Mouse (Mus musculus): ENCODE data around the gene Cdc42ep3. TPM values are rescaled to one million over a fixed set of nuclear protein-coding genes. Genes with fewer than 3 reads are reported as not detected.

Gene Cdc42ep3
- total and polyA plus RNA-seq, 2 experiments from 2014 or later, result 22.3 to 34.9 TPM

DNA sequence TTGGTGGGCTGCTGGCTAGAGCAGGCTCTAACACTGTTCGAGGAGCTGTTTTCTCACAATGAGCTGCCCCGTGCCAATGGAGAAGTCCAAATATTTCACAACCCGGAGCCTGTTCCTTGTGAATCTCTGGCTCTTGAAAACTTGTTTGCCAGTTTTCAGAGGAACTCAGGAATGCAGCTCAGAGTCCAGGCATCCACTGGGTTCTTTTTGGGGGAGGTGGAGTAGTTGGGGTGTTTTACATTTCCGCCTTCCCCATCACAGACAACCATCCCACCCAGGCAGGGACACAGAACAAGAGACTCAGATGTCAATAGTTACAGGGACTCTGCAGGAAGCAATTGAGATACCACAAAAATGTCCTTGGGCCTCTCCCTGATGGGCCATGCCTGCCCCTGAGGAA lies 59.0 kb downstream of the Cdc42ep3 start:
- Histone ChIP-seq H3K9ac (replicated peaks; ENCODE audit: low read length) (no peak overlapping the region), H3K4me3 (ENCODE audit: low read length) (no peak overlapping the region), H3K4me1 (ENCODE audit: insufficient read depth, low read length) (no peaks in the 10 kb centered on the region), H3K27me3 (ENCODE audit: insufficient read depth, low read length) (no peaks in the 10 kb centered on the region), H3K4me2 (ENCODE audit: low read depth, low read length) (no peak overlapping the region), H3K9me3 (ENCODE audit: low read length) (no peaks in the 10 kb centered on the region), H3K27ac (no peak overlapping the region), H3K36me3 (ENCODE audit: insufficient read depth, low read length) (no peaks in the 10 kb centered on the region)
- no peak for ATAC-seq
- no peak for TF ChIP-seq CTCF (IDR thresholded peaks at IDR 0.05; ENCODE audit: low read depth)
- no peak for DNase-seq (ENCODE audit: low spot score)
- WGBS, result 61% methylated on average over 4 of the region's 4 CpGs

DNA sequence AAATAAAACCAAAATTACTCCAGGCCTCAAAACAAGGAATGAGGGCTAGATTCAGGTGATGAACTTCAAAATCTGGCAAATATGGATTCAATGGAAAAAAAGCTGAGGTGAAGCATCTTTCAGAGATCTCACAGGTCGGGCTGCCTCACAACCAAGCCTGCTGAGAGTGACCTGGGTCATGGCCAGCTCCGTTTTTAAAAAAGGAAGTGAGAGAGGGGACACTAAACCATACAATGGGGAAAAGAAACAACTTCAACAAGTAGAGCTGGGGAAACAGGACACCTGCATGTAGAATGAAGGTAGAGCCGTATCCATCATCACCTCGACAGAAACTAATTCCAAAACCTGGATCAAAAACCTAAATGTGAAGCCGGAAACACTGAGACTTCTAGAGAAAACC lies 63.2 kb downstream of the Cdc42ep3 start:
- no peak for TF ChIP-seq CTCF (IDR thresholded peaks at IDR 0.05; ENCODE audit: low read depth)
- Histone ChIP-seq H3K4me2 (ENCODE audit: low read depth, low read length) (no peak overlapping the region), H3K27me3 (ENCODE audit: insufficient read depth, low read length) (no peaks in the 10 kb centered on the region), H3K4me3 (ENCODE audit: low read length) (no peak overlapping the region), H3K9ac (replicated peaks; ENCODE audit: low read length) (no peak overlapping the region), H3K36me3 (ENCODE audit: insufficient read depth, low read length) (no peaks in the 10 kb centered on the region), H3K27ac (no peak overlapping the region), H3K4me1 (ENCODE audit: insufficient read depth, low read length) (no peaks in the 10 kb centered on the region), H3K9me3 (ENCODE audit: low read length) (no peaks in the 10 kb centered on the region)
- WGBS, result 86% methylated on average over 5 of the region's 5 CpGs
- ATAC-seq (no peak), DNase-seq (ENCODE audit: low spot score) (no peak)

DNA sequence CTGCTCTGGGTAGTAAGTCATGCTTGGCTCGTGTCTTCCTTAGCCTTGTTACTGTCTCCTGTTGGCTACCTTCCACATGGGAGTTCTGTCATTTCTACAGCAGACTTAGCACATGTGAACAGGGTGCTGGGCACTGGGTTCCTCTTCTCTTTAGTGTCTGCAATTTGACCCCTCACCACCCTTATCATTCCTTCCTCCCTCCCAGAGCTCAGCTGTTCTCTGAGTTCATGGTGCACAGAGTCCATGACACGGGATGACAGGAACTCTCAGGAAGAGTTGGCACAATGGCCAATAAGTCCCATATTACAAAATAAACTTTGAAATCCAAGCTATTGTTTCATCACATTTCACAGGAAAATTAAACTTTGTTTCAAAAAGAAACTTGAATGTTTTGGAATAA lies 64.2 kb downstream of the Cdc42ep3 start:
- DNase-seq (ENCODE audit: low spot score), result no peak
- Histone ChIP-seq H3K27me3 (ENCODE audit: insufficient read depth, low read length) (no peaks in the 10 kb centered on the region), H3K9me3 (ENCODE audit: low read length) (no peaks in the 10 kb centered on the region), H3K4me1 (ENCODE audit: insufficient read depth, low read length) (no peaks in the 10 kb centered on the region), H3K4me2 (ENCODE audit: low read depth, low read length) (no peak overlapping the region), H3K36me3 (ENCODE audit: insufficient read depth, low read length) (no peaks in the 10 kb centered on the region), H3K9ac (replicated peaks; ENCODE audit: low read length) (no peak overlapping the region), H3K4me3 (ENCODE audit: low read length) (no peak overlapping the region), H3K27ac (no peak overlapping the region)
- no peak for ATAC-seq
- 64% methylated on average over 2 of the region's 2 CpGs for WGBS
- TF ChIP-seq CTCF (IDR thresholded peaks at IDR 0.05; ENCODE audit: low read depth), result no peak

DNA sequence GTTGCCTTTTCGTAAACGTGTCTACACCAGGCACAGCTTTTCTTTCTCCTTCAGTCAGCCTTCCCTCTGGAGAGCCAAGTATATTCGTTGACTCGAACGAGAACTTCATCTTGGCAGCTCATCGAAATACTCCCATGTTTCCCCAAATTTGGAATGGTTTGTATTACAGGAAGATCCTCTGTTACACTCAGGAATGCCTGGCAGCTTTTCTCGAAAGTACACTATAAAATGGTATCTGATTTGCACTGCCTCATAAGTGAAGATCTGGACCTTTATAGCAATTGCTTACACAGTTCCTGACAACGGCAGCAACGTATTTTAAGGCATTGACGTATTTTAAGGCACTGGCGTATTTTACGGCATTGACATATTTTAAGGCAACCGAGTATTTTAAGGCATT lies 67.6 kb downstream of the Cdc42ep3 start:
- H3K27ac ChIP-seq, result no peak overlapping the region
- no peak overlapping the region for H3K9ac ChIP-seq (replicated peaks; ENCODE audit: low read length)
- TF ChIP-seq CTCF (IDR thresholded peaks at IDR 0.05; ENCODE audit: low read depth), result no peak
- H3K4me3 ChIP-seq (ENCODE audit: low read length), result no peak overlapping the region
- no peaks in the 10 kb centered on the region for H3K36me3 ChIP-seq (ENCODE audit: insufficient read depth, low read length)
- H3K4me2 ChIP-seq (ENCODE audit: low read depth, low read length), result no peak overlapping the region
- H3K4me1 ChIP-seq (ENCODE audit: insufficient read depth, low read length), result no peaks in the 10 kb centered on the region
- no peak for ATAC-seq
- no peaks in the 10 kb centered on the region for H3K27me3 ChIP-seq (ENCODE audit: insufficient read depth, low read length)
- H3K9me3 ChIP-seq (ENCODE audit: low read length), result no peaks in the 10 kb centered on the region
- WGBS, result 80% methylated on average over 13 of the region's 13 CpGs
- no peak for DNase-seq (ENCODE audit: low spot score)

DNA sequence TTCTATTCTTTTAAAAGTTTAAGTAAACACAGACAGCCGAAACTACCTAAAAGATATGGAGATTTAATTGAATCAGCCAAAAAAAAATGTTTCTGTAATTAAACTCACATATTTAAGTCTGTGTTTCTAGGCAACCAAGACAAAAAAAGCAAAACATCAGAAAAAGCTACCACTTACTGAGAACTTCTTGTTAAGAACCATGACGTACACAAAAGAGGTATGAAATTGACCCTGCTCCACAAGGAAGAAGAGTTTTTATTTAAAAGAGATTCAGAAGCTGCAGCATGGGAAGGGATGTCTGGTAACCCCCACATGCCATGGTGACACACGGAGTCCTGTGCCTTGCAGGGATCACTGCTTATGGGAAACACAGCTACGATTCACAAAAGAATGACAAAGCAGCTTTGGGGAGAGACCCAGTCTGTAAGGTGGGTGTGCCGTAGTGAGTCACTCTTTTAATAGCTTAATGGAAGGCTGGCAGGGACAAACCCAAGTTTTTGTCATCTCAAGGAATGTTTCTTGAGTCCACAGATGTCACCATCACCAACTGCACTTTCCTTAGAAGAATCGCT lies 69.8 kb downstream of the Cdc42ep3 start:
- no peaks in the 10 kb centered on the region for H3K4me1 ChIP-seq (ENCODE audit: insufficient read depth, low read length)
- no peaks in the 10 kb centered on the region for H3K9me3 ChIP-seq (ENCODE audit: low read length)
- no peak overlapping the region for H3K9ac ChIP-seq (replicated peaks; ENCODE audit: low read length)
- no peaks in the 10 kb centered on the region for H3K36me3 ChIP-seq (ENCODE audit: insufficient read depth, low read length)
- no peak for TF ChIP-seq CTCF (IDR thresholded peaks at IDR 0.05; ENCODE audit: low read depth)
- no peak overlapping the region for H3K4me2 ChIP-seq (ENCODE audit: low read depth, low read length)
- no peak overlapping the region for H3K4me3 ChIP-seq (ENCODE audit: low read length)
- 26% methylated on average over 6 of the region's 6 CpGs for WGBS
- ATAC-seq (no peak), DNase-seq (ENCODE audit: low spot score) (no peak)
- no peak overlapping the region for H3K27ac ChIP-seq
- H3K27me3 ChIP-seq (ENCODE audit: insufficient read depth, low read length), result no peaks in the 10 kb centered on the region

Data from hindbrain, postnatal 0 days (tissue).